Mouse (Mus musculus) MEL (cell line): ENCODE measurements at regions not wholly inside any gene's neighbourhood (a gene's known extent, or its start where the extent isn't known, plus 50 kb on each side); places are given as distances from the start of the nearest gene placed in this dataset.

Experiments used
- DNase-seq: peaks from one replicate; pipeline ENCODE4 v3.0.0; 2011; ENCODE audit warnings: low read depth, low spot score
- H3K27ac ChIP-seq: 2 replicates; pipeline ENCODE4 v1.5.1; 2012; ENCODE audit warnings: low read depth, mild to moderate bottlenecking, control low read depth, low read length, moderate library complexity; ENCODE audit not compliant: control insufficient read depth
- H3K27me3 ChIP-seq, 2 experiments: fragments of 150-350 bp in 1 of 2; sonication (generic) in 1 of 2; 2 replicates each; pipeline ENCODE4 v1.6.1; 2012; ENCODE audit warnings: low read length in 2 of 2, mild to moderate bottlenecking in 2 of 2, improper control_type of control experiment in 1 of 2, moderate library complexity in 1 of 2; ENCODE audit not compliant: insufficient read depth in 2 of 2, control insufficient read depth in 1 of 2
- H3K36me3 ChIP-seq, 2 experiments: 2 replicates each; pipeline ENCODE4 v1.6.1; 2012 to 2014; ENCODE audit warnings: low read length in 2 of 2, improper control_type of control experiment in 1 of 2, inconsistent platforms in 1 of 2, mild to moderate bottlenecking in 1 of 2; ENCODE audit not compliant: insufficient read depth in 2 of 2, control insufficient read depth in 1 of 2
- H3K4me1 ChIP-seq, 2 experiments: fragments of 150-350 bp in 1 of 2; sonication (generic) in 1 of 2; 2 replicates each; pipeline ENCODE4 v1.6.1; 2012; ENCODE audit warnings: low read length in 2 of 2, improper control_type of control experiment in 1 of 2, mild to moderate bottlenecking in 1 of 2; ENCODE audit not compliant: insufficient read depth in 2 of 2, control insufficient read depth in 1 of 2
- H3K4me3 ChIP-seq, 2 experiments: fragments of 150-350 bp in 1 of 2; sonication (generic) in 1 of 2; 2 replicates each; pipeline ENCODE4 v1.5.1; 2012; ENCODE audit warnings: low read depth in 2 of 2, low read length in 2 of 2, mild to moderate bottlenecking in 2 of 2, moderate library complexity in 2 of 2, control low read depth in 1 of 2, improper control_type of control experiment in 1 of 2; ENCODE audit not compliant: control insufficient read depth in 1 of 2, insufficient read depth in 1 of 2
- H3K79me2 ChIP-seq: 2 replicates; pipeline ENCODE4 v1.6.1; 2012; ENCODE audit warnings: mild to moderate bottlenecking, low read length, moderate library complexity; ENCODE audit not compliant: control insufficient read depth, poor library complexity, insufficient read depth
- H3K9ac ChIP-seq: 2 replicates; pipeline ENCODE4 v1.6.1; 2012; ENCODE audit warnings: low read depth, mild to moderate bottlenecking, control low read depth, low read length, moderate library complexity; ENCODE audit not compliant: control insufficient read depth, poor library complexity, severe bottlenecking
- H3K9me3 ChIP-seq: fragments of 150-350 bp; sonication (generic); replicated peaks from 2 replicates; pipeline ENCODE4 v1.6.1; 2012; ENCODE audit warnings: mild to moderate bottlenecking, low read length, improper control_type of control experiment, moderate library complexity; ENCODE audit not compliant: insufficient read depth
- BHLHE40 ChIP-seq: IDR thresholded peaks from 2 replicates; pipeline ENCODE4 v1.6.1; 2012; ENCODE audit warnings: low read depth, mild to moderate bottlenecking, inconsistent platforms, low read length, improper control_type of control experiment, borderline replicate concordance
- CHD1 ChIP-seq: IDR thresholded peaks from 2 replicates; pipeline ENCODE4 v1.6.1; 2012; ENCODE audit warnings: low read depth, mild to moderate bottlenecking, inconsistent platforms, low read length, improper control_type of control experiment
- CHD2 ChIP-seq: IDR thresholded peaks from 2 replicates; pipeline ENCODE4 v1.6.1; 2011; ENCODE audit warnings: low read length, improper control_type of control experiment
- ETS1 ChIP-seq: IDR thresholded peaks from 2 replicates; pipeline ENCODE4 v1.6.1; 2012; ENCODE audit warnings: low read depth, mild to moderate bottlenecking, inconsistent platforms, low read length, improper control_type of control experiment, moderate library complexity
- GABPA ChIP-seq: IDR thresholded peaks from 2 replicates; pipeline ENCODE4 v1.6.1; 2012; ENCODE audit warnings: low read depth, mild to moderate bottlenecking, inconsistent platforms, low read length, improper control_type of control experiment, moderate library complexity
- GATA1 ChIP-seq: IDR thresholded peaks from 2 replicates; pipeline ENCODE4 v1.6.1; 2011; ENCODE audit warnings: low read depth, low read length, improper control_type of control experiment
- HCFC1 ChIP-seq: IDR thresholded peaks from 2 replicates; pipeline ENCODE4 v1.6.1; 2012; ENCODE audit warnings: low read depth, mild to moderate bottlenecking, inconsistent platforms, low read length, improper control_type of control experiment, moderate library complexity
- JUND ChIP-seq: IDR thresholded peaks from 2 replicates; pipeline ENCODE4 v1.6.1; 2011; ENCODE audit warnings: low read depth, mild to moderate bottlenecking, improper control_type of control experiment, low read length
- MEF2A ChIP-seq: IDR thresholded peaks from 2 replicates; pipeline ENCODE4 v1.6.1; 2014; ENCODE audit warnings: low read depth, mild to moderate bottlenecking, inconsistent platforms, low read length, improper control_type of control experiment; ENCODE audit not compliant: poor library complexity, insufficient replicate concordance, severe bottlenecking; ENCODE audit errors: extremely low read depth
- MXI1 ChIP-seq: IDR thresholded peaks from 2 replicates; pipeline ENCODE4 v1.6.1; 2011; ENCODE audit warnings: mild to moderate bottlenecking, low read depth, low read length, improper control_type of control experiment
- NELFE ChIP-seq: IDR thresholded peaks from 2 replicates; pipeline ENCODE4 v1.6.1; 2011; ENCODE audit warnings: low read depth, low read length, improper control_type of control experiment
- NRF1 ChIP-seq: IDR thresholded peaks from 2 replicates; pipeline ENCODE4 v1.6.1; 2014; ENCODE audit warnings: low read depth, mild to moderate bottlenecking, inconsistent platforms, low read length, improper control_type of control experiment, moderate library complexity; ENCODE audit not compliant: poor library complexity, insufficient read depth, severe bottlenecking
- POLR2AphosphoS2 ChIP-seq: IDR thresholded peaks from 2 replicates; pipeline ENCODE4 v1.6.1; 2011; ENCODE audit warnings: low read length, improper control_type of control experiment
- POLR2AphosphoS5 ChIP-seq: IDR thresholded peaks from 2 replicates; pipeline ENCODE4 v1.6.1; 2012; ENCODE audit warnings: low read depth, borderline replicate concordance, mild to moderate bottlenecking, inconsistent platforms, low read length, moderate library complexity, mixed read lengths
- RAD21 ChIP-seq: IDR thresholded peaks from 2 replicates; pipeline ENCODE4 v1.6.1; 2011; ENCODE audit warnings: mild to moderate bottlenecking, low read depth, low read length, improper control_type of control experiment
- RCOR1 ChIP-seq: IDR thresholded peaks from 2 replicates; pipeline ENCODE4 v1.6.1; 2012; ENCODE audit warnings: low read depth, mild to moderate bottlenecking, inconsistent platforms, low read length, improper control_type of control experiment
- TBP ChIP-seq: IDR thresholded peaks from 2 replicates; pipeline ENCODE4 v1.8.0; 2011; ENCODE audit warnings: low read depth, low read length, improper control_type of control experiment
- TCF12 ChIP-seq: IDR thresholded peaks from 2 replicates; pipeline ENCODE4 v1.6.1; 2014; ENCODE audit warnings: low read depth, mild to moderate bottlenecking, inconsistent platforms, low read length, improper control_type of control experiment, moderate library complexity
- ZC3H11A ChIP-seq: IDR thresholded peaks from 2 replicates; pipeline ENCODE4 v1.6.1; 2012; ENCODE audit warnings: low read depth, mild to moderate bottlenecking, inconsistent platforms, low read length, improper control_type of control experiment

DNA sequence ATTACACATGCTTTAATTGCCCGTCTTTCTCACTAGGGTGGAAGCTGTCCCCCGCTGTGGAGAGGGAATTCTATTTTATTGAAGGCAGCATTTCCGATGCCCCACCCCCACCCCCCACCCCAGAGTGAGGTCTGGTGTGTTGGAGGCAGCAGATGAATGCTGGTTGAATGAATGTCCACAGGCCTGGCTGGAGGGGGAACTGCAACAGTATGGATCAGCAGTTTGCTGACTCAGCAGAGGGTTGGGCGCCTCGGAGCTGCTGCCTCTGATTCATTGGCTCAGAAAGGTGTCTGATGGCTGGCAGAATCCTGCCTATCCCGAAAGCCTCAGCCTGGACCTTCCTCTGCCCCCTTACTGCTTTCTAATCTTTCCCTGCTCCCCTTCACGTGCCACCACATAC is 200.6 kb upstream of the Gjb5 start:
- no peak for DNase-seq
- no peak overlapping the region for H3K9ac ChIP-seq
- no peaks in the 10 kb centered on the region for H3K4me1 ChIP-seq
- H3K9me3 ChIP-seq = no peaks in the 10 kb centered on the region
- H3K27me3 ChIP-seq = no peaks in the 10 kb centered on the region
- H3K36me3 ChIP-seq = no peaks in the 10 kb centered on the region
- H3K4me3 ChIP-seq = no peak overlapping the region
- H3K79me2 ChIP-seq = no peaks in the 10 kb centered on the region
- H3K27ac ChIP-seq = no peak overlapping the region
- TF ChIP-seq ETS1 (no peak), ZC3H11A (no peak), RAD21 (no peak), TBP (no peak), HCFC1 (no peak), JUND (no peak), CHD1 (no peak)

GRCm38 (mm10) chr4:127552456-127553225 is 194.7 kb upstream of the Gjb5 start:
- Histone ChIP-seq H3K9me3 (no peaks in the 10 kb centered on the region; the same call in 1 of the 2 replicates), H3K4me3 (no peak overlapping the region), H3K4me1 (no peaks in the 10 kb centered on the region), H3K9ac (no peak overlapping the region), H3K36me3 (no peaks in the 10 kb centered on the region), H3K27me3 (no peaks in the 10 kb centered on the region), H3K79me2 (no peaks in the 10 kb centered on the region), H3K27ac (no peak overlapping the region)
- DNase-seq = no peak
- TF ChIP-seq CHD2 (no peak), JUND (no peak), POLR2AphosphoS2 (no peak), NELFE (no peak), NRF1 (no peak), BHLHE40 (no peak), POLR2AphosphoS5 (no peak), ETS1 (no peak), HCFC1 (no peak), MEF2A (no peak), TCF12 (no peak), GABPA (no peak), RCOR1 (no peak), GATA1 (no peak), MXI1 (no peak)
